Mouse (Mus musculus): Measurements from ENCODE around the gene Hivep3.

GRCm38 (mm10) chr4:120134223-120134622 lies 400.6 kb downstream of the Hivep3 start:
- TF ChIP-seq CTCF (IDR thresholded peaks at IDR 0.05; ENCODE audit: low read depth) (no peak), EP300 (optimal IDR thresholded peaks at IDR 0.05) (no peak)
